Mouse (Mus musculus) CH12.LX (cell line): Measurements from ENCODE around the gene Nmnat2. TPM values are rescaled to one million over a fixed set of nuclear protein-coding genes. Genes with fewer than 3 reads are reported as not detected.

Experiments
- DNase-seq: peaks from one replicate; pipeline ENCODE4 v3.0.0-alpha.2; 2013; ENCODE audit errors: extremely low read depth
- H3K27ac ChIP-seq: 2 replicates; pipeline ENCODE4 v1.5.1; 2012; ENCODE audit warnings: low read depth, mild to moderate bottlenecking, control low read depth, moderate library complexity; ENCODE audit not compliant: insufficient read depth
- H3K27me3 ChIP-seq: replicated peaks from 2 replicates; pipeline ENCODE3; 2012; ENCODE audit warnings: inconsistent platforms
- H3K36me3 ChIP-seq, 2 experiments: replicated peaks in 1 of 2; 2 replicates each; pipeline versions ENCODE3 to v1.6.1; 2012; ENCODE audit warnings: inconsistent platforms in 1 of 2, low read length in 1 of 2, mild to moderate bottlenecking in 1 of 2, mixed read lengths in 1 of 2, moderate library complexity in 1 of 2; ENCODE audit not compliant: control insufficient read depth in 1 of 2, insufficient read depth in 1 of 2
- H3K4me1 ChIP-seq, 2 experiments: 2 replicates each; pipeline ENCODE4 v1.6.1; 2012; ENCODE audit warnings: inconsistent platforms in 1 of 2, moderate library complexity in 1 of 2; ENCODE audit not compliant: insufficient read depth in 2 of 2, control insufficient read depth in 1 of 2
- H3K4me2 ChIP-seq: 2 replicates; pipeline ENCODE4 v1.6.1; 2012; ENCODE audit warnings: low read depth, mild to moderate bottlenecking, control low read depth; ENCODE audit not compliant: poor library complexity, insufficient read depth, severe bottlenecking
- H3K4me3 ChIP-seq, 3 experiments: fragments of 150-350 bp in 1 of 3; sonication (generic) in 1 of 3; replicated peaks in 1 of 3; 2 replicates each; pipeline versions ENCODE3 to v1.5.1; 2011 to 2012; ENCODE audit warnings: low read depth in 2 of 3, low read length in 2 of 3, mild to moderate bottlenecking in 2 of 3, moderate library complexity in 2 of 3, control low read depth in 1 of 3, improper control_type of control experiment in 1 of 3, inconsistent platforms in 1 of 3, mixed read lengths in 1 of 3; ENCODE audit not compliant: poor library complexity in 1 of 3
- H3K79me2 ChIP-seq: replicated peaks from 2 replicates; pipeline ENCODE4 v1.6.1; 2012; ENCODE audit warnings: mild to moderate bottlenecking, moderate library complexity; ENCODE audit not compliant: control insufficient read depth, poor library complexity, insufficient read depth, severe bottlenecking; ENCODE audit errors: extremely low read depth
- H3K9ac ChIP-seq: 2 replicates; pipeline ENCODE4 v1.6.1; 2012; ENCODE audit warnings: low read depth, mild to moderate bottlenecking, control low read depth, moderate library complexity; ENCODE audit not compliant: insufficient read depth
- H3K9me3 ChIP-seq: replicated peaks from 2 replicates; pipeline ENCODE3; 2012; ENCODE audit warnings: low read length, inconsistent platforms, mixed read lengths
- CHD1 ChIP-seq: IDR thresholded peaks from 2 replicates; pipeline ENCODE4 v1.6.1; 2012; ENCODE audit warnings: low read depth, low read length, improper control_type of control experiment, inconsistent platforms
- CHD2 ChIP-seq: IDR thresholded peaks from 2 replicates; pipeline ENCODE4 v1.6.1; 2011; ENCODE audit warnings: low read length, improper control_type of control experiment
- CTCF ChIP-seq, 2 experiments: IDR thresholded peaks in 1 of 2; conservative IDR thresholded peaks in 1 of 2; 2 replicates each; pipeline ENCODE4 v1.5.1; 2011 to 2012; ENCODE audit warnings: low read depth in 2 of 2, low read length in 2 of 2, improper control_type of control experiment in 1 of 2, inconsistent platforms in 1 of 2, mild to moderate bottlenecking in 1 of 2, moderate library complexity in 1 of 2
- E2F4 ChIP-seq: IDR thresholded peaks from 2 replicates; pipeline ENCODE4 v1.6.1; 2011; ENCODE audit warnings: low read depth, low read length, improper control_type of control experiment; ENCODE audit not compliant: insufficient replicate concordance
- GABPA ChIP-seq: IDR thresholded peaks from 2 replicates; pipeline ENCODE4 v1.6.1; 2012; ENCODE audit warnings: low read depth, low read length, improper control_type of control experiment, inconsistent platforms; ENCODE audit not compliant: insufficient replicate concordance
- HCFC1 ChIP-seq: IDR thresholded peaks from 2 replicates; pipeline ENCODE4 v1.6.1; 2012; ENCODE audit warnings: low read depth, mild to moderate bottlenecking, inconsistent platforms, low read length, improper control_type of control experiment
- MAX ChIP-seq: IDR thresholded peaks from 2 replicates; pipeline ENCODE4 v1.6.1; 2011; ENCODE audit warnings: low read length, improper control_type of control experiment
- MAZ ChIP-seq: IDR thresholded peaks from 2 replicates; pipeline ENCODE4 v1.6.1; 2012; ENCODE audit warnings: low read depth, mild to moderate bottlenecking, inconsistent platforms, low read length, improper control_type of control experiment, moderate library complexity
- MEF2A ChIP-seq: IDR thresholded peaks from 2 replicates; pipeline ENCODE4 v1.6.1; 2014; ENCODE audit warnings: low read depth, mild to moderate bottlenecking, inconsistent platforms, low read length, improper control_type of control experiment, borderline replicate concordance
- MXI1 ChIP-seq: IDR thresholded peaks from 2 replicates; pipeline ENCODE4 v1.6.1; 2011; ENCODE audit warnings: mild to moderate bottlenecking, low read depth, low read length, improper control_type of control experiment
- MYC ChIP-seq: IDR thresholded peaks from 2 replicates; pipeline ENCODE4 v1.6.1; 2011; ENCODE audit warnings: low read depth, mild to moderate bottlenecking, improper control_type of control experiment, low read length
- NELFE ChIP-seq: IDR thresholded peaks from 2 replicates; pipeline ENCODE4 v1.6.1; 2011; ENCODE audit warnings: low read depth, low read length, improper control_type of control experiment
- RCOR1 ChIP-seq: conservative IDR thresholded peaks from 2 replicates; pipeline ENCODE4 v1.6.1; 2012; ENCODE audit warnings: low read depth, mild to moderate bottlenecking, inconsistent platforms, low read length, improper control_type of control experiment
- SIN3A ChIP-seq: IDR thresholded peaks from 2 replicates; pipeline ENCODE4 v1.6.1; 2012; ENCODE audit warnings: low read length, improper control_type of control experiment, inconsistent platforms
- USF1 ChIP-seq: IDR thresholded peaks from 2 replicates; pipeline ENCODE4 v1.6.1; 2014; ENCODE audit warnings: low read depth, mild to moderate bottlenecking, inconsistent platforms, low read length, improper control_type of control experiment
- ZC3H11A ChIP-seq: IDR thresholded peaks from 2 replicates; pipeline ENCODE4 v1.6.1; 2012; ENCODE audit warnings: low read depth, mild to moderate bottlenecking, inconsistent platforms, low read length, improper control_type of control experiment
- ZKSCAN1 ChIP-seq: IDR thresholded peaks from 2 replicates; pipeline ENCODE4 v1.6.1; 2012; ENCODE audit warnings: low read depth, inconsistent platforms, low read length, improper control_type of control experiment, borderline replicate concordance
- dilution Hi-C: fragments of 300-500 bp; cut with MboI; formaldehyde crosslinking; loops from 2 replicates; pipeline ENCODE4 v1.14.3; 2020; ENCODE audit warnings: low sequenced_read_pairs; ENCODE audit not compliant: extremely low pct_unique_long_range_greater_than_20kb, extremely low pct_ligation_motif_present
- in situ Hi-C: fragments of 300-500 bp; cut with MboI; formaldehyde crosslinking; loops from 3 replicates; pipeline ENCODE4 v1.14.3; 2019; ENCODE audit warnings: low sequenced_read_pairs, low pct_ligation_motif_present, low pct_unique_long_range_greater_than_20kb, mixed read lengths
- polyA plus RNA-seq: library from polyadenylated mRNA; unstranded; fragments of >175 nt; gene quantifications from 2 replicates; pipeline ENCODE4 v1.2.1, GENCODE M21; 2012; ENCODE audit warnings: low read depth; ENCODE audit not compliant: insufficient read length
- total RNA-seq, 2 experiments: library from RNA; depleted of rRNA; stranded (reverse); fragments of 300-350 nt in 1 of 2; fragments of >200 nt in 1 of 2; gene quantifications; 2 replicates each; pipeline ENCODE4 v1.2.3; 2012 to 2014

The Nmnat2 gene
- total and polyA plus RNA-seq, 3 experiments: 0.04 to 0.09 (median 0.09) TPM

DNA sequence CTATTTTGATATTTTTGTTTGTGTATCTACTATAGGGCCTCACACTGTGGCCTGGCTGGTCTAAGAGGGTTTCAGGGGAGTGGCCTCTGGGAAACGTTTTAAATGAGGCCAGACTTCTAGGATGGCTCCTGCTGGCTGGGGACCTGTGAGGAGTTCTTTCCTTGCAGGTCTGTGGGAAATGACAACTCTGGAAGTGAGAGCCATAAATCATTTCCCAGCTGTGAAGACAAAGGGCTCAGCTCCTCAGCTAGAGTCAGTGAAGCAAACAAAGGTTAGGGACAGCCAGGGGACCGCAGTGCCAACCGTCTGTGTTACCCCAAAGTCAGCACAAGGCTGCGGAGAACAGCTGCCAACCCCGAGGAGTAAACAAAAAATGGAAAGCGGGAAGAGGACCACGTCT lies 107.8 kb downstream of the Nmnat2 start:
- H3K9me3 ChIP-seq: no peaks in the 10 kb centered on the region
- H3K4me2 ChIP-seq: no peak overlapping the region
- no peak for DNase-seq
- in situ Hi-C loops (no loop called here), dilution Hi-C loops (no loop called here)
- no peak overlapping the region for H3K27ac ChIP-seq
- no peaks in the 10 kb centered on the region for H3K36me3 ChIP-seq
- H3K4me3 ChIP-seq: no peak overlapping the region
- peaks cover 0 to 4% of the 10 kb centered on the region in 2 experiments; a peak in 1 of 4 replicates for H3K4me1 ChIP-seq
- no peaks in the 10 kb centered on the region for H3K79me2 ChIP-seq
- TF ChIP-seq MXI1 (no peak), CHD1 (no peak), USF1 (no peak), MEF2A (no peak), E2F4 (no peak), MYC (no peak), CTCF (conservative IDR thresholded peaks at IDR 0.05 in 1 of 2, IDR thresholded peaks at IDR 0.05 in 1 of 2; ENCODE audit: low read depth in 2 of 2, low read length in 2 of 2) (no peak), HCFC1 (no peak), MAZ (no peak), ZC3H11A (no peak), SIN3A (no peak), GABPA (no peak), NELFE (no peak), RCOR1 (no peak)
- TF ChIP-seq, all 38 proteins: peak for 0
- Histone ChIP-seq H3K9ac (no peak overlapping the region), H3K27me3 (no peaks in the 10 kb centered on the region)

DNA sequence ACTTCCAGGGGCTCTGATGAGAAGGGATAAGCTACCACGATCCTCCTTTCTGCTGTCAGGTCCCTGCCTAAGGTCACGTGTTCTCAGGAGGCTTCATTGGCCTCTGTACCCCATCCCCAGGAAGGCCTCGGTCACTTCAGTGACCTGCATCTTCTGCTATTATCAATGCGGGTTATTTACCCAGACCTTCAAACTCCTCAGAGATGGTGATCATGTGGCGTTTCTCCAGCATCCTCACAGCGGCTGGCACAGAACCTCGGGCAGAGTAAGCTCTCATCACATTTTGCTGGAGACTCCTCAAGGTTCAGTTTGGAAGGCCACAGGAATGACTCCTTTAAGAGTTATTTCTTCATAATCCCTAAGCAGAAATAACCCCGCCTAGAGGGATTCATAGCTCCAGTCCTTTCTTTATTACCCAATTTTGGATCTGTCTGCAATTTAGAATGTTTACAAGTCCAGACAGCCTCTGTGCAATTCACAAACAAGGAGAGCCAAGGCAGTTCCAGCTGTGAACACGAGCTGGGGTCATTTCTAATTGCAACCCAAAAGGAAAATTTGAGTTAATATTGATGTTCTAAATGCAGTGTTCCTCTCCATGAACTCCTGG lies 110.1 kb downstream of the Nmnat2 start:
- Histone ChIP-seq H3K36me3 (no peaks in the 10 kb centered on the region), H3K27me3 (no peaks in the 10 kb centered on the region), H3K4me3 (no peak overlapping the region), H3K27ac (no peak overlapping the region), H3K9me3 (no peaks in the 10 kb centered on the region), H3K4me1 (peaks cover 0 to under 1% of the 10 kb centered on the region in 2 experiments; a peak in 1 of 4 replicates), H3K9ac (no peak overlapping the region), H3K4me2 (no peak overlapping the region), H3K79me2 (no peaks in the 10 kb centered on the region)
- in situ Hi-C loops: no loop called here
- DNase-seq: no peak
- TF ChIP-seq CHD1: no peak
- no peak for TF ChIP-seq ZKSCAN1
- TF ChIP-seq CHD2: no peak
- TF ChIP-seq USF1: no peak
- TF ChIP-seq MAX: no peak
- dilution Hi-C loops: no loop called here
